Mouse (Mus musculus) right cerebral cortex, postnatal 14 days (tissue): ENCODE data around the gene Rnf182.

Experiments
- DNase-seq: peaks from one replicate; pipeline ENCODE4 v3.0.0; 2022

Gene Rnf182

DNA sequence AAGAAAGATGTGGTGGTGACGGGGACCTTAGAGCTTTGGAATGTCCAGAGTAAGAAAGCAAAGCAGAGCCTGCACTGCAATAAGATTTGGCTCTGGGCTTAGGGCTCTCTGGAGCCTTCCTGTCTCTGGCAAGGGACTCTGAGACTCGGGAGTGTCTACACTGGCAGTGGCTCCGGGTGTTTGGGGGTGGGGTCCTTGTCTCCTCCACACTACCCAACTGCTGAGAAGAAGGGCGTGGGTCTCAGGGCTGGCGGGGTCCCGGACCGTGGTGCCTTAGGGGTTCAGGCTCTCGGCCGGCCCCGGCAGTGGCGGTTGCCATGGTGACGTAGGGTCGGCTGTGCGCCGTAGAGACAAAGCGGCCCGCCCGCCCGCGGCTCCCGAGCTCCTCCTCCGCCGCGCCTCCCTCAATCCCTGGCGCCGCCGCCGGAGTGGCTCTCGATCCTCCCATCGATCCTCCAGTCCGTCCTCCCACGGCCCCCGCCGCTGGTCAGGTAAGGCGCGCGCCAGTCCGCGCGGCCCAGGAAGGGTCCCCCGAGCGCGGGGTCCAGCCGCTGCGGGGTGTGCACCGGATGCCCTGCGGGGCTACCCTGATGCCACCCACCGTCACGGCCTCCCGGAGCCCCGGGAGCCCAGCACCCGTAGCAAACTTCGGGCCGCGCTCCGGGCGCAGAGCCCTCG lies at the start of gene Rnf182:
Rnf182 (plus strand) TSS at position 134 of the 678 bp plus-strand sequence.
- DNase-seq, result peak; percentile 81

DNA sequence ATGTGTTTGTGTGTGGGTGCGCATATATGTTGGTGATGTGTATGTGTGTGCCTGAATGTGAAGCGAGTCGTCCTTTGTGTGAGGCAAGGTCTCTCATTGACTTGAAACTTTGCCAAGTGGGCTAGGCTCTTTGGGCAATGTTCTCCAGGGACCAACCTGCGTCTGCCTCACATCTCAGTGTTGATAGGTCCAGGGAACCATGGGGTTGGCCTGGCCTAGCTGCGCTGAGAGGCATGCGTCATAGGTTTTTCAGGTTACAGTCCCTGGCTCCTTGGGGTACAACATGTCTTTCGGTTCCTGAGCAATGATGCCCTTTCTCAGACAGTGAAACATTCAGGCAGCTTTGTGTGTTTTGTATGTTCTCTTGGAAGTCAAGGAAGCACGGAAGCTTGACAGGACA lies 49.3 kb upstream of the Rnf182 start:
- no peak for DNase-seq

- DNase-seq, result peak; percentile 30
Measured at GRCm38 (mm10) chr13:43567141-43567891, 48.2 kb upstream of the Rnf182 start.

DNA sequence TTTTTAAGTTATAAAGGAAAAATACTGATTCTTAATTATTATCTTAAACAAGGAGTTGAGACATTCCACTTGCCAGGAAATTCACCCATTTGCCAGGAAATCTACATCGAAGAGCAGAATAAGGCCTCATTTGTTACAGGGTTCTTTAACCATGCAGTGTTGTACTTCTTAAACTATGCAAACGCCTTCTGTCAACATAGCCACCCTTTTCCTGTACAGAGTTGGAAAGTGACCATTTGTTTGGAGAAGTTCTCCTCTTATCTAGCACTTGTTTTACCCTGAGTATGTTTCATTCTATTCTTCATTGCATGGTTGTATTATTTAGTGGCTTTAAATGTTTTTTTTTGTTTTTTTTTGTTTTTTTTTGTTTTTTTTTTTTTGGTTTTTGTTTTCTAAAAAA lies 41.5 kb upstream of the Rnf182 start:
- DNase-seq, result no peak

GRCm38 (mm10) chr13:43575431-43575830 lies 40.1 kb upstream of the Rnf182 start:
- DNase-seq, result no peak

- DNase-seq, result peak; percentile 29
Measured at GRCm38 (mm10) chr13:43577254-43577653, 38.3 kb upstream of the Rnf182 start.

- no peak for DNase-seq
Measured at GRCm38 (mm10) chr13:43577766-43578165, 37.7 kb upstream of the Rnf182 start.

- peak; percentile 61 for DNase-seq
Measured at GRCm38 (mm10) chr13:43579740-43580139, 35.8 kb upstream of the Rnf182 start.

DNA sequence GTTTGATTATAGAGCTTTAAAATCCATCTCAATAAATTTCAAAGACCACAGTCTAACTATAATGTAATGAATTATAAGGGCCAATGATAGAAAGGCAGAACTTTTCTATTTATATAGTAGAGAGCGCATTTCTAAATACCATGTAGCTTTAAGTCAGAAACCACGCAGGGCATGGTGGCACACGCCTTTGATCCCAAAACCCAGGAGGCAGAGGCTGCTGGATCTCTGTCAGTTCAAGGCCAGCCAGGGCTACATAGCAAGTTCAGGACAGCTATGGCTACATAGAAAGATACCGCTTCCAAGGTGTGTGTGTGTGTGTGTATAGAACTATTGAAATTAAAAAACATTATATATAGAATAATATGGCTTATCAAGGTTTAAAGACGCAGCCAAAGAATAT lies 34.8 kb upstream of the Rnf182 start:
- DNase-seq, result no peak

GRCm38 (mm10) chr13:43582961-43583360 lies 32.5 kb upstream of the Rnf182 start:
- no peak for DNase-seq

DNA sequence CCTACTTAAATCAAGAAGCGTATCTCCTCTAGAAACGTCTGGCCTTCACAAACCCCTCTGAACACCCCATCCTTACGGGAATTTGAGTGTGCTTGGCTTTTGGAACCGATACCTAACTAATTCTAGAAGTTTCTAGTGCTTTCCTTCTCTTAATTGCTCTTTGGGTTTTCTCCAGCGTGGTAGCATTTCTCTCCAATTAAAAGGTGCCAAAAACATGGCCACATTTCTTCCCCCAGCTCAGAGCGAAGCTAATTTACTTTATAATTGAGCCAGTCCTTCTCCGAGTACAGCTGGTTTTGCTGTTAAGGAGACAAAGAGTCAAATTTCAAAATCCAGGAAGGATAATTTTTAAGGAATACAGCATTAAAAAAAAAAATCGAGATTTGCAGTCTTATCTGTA lies 32.0 kb upstream of the Rnf182 start:
- DNase-seq, result no peak

- no peak for DNase-seq
Measured at GRCm38 (mm10) chr13:43585335-43585734, 30.2 kb upstream of the Rnf182 start.

DNA sequence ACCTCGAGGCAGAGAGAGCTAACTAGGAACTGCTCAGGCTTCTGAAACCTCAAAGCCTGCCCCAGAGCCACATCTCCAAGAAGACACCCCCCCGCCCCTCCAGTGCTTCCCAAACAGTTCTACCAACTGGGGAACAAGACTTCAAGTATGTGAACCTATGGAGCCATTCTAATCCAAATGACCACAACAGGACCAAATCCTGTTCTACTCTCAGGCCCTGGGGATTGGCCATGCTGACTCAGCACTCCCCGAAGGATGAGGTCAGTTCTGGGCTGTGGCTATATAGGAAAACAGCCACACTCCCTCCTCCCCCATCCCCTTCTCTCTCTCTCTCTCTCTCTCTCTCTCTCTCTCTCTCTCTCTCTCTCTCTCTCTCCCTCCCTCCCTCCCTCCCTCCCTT lies 28.5 kb upstream of the Rnf182 start:
- no peak for DNase-seq

GRCm38 (mm10) chr13:43587844-43588840 lies 27.4 kb upstream of the Rnf182 start:
- no peak for DNase-seq

GRCm38 (mm10) chr13:43591828-43592680 lies 23.5 kb upstream of the Rnf182 start:
- no peak for DNase-seq

DNA sequence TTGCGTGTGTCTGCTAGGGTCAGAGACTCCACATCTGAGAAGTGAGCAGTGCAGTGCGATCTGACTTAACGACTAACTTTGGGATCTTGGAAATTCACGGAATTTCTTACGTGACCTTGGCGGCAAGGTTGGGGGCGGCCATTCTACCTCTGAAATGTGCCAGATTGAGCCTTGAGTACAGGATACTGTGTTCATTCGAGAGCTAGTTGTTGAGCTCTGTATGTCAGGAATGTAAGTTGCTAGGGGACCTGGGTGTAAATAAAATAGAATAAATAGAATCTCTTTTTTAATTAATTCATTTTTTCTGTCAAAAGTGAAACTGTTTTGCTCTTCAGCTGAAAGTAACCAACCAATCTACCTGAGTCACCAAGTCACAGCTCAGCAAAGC lies 22.8 kb upstream of the Rnf182 start:
- no peak for DNase-seq

DNA sequence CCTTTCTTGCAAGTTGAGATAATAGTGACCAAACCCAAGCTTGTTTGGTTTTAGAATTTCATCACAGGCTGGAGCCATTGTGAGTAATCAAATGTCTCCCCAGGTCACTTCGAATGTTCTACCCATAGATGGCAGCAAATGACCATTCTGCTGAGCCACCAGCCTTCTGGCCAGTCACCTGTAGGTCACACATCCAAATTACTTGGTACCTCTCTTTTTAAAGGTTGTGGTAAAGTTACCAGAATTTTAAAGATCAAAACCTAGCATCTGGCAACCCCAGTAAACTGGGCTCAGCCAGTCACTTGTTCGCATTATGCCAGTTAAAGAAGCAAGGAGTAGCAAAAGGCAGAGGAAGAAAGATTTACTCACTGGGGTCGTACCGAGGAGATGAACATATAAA lies 19.6 kb upstream of the Rnf182 start:
- DNase-seq, result no peak

GRCm38 (mm10) chr13:43600967-43601366 lies 14.5 kb upstream of the Rnf182 start:
- no peak for DNase-seq

- DNase-seq, result no peak
Measured at GRCm38 (mm10) chr13:43602440-43602839, 13.1 kb upstream of the Rnf182 start.

DNA sequence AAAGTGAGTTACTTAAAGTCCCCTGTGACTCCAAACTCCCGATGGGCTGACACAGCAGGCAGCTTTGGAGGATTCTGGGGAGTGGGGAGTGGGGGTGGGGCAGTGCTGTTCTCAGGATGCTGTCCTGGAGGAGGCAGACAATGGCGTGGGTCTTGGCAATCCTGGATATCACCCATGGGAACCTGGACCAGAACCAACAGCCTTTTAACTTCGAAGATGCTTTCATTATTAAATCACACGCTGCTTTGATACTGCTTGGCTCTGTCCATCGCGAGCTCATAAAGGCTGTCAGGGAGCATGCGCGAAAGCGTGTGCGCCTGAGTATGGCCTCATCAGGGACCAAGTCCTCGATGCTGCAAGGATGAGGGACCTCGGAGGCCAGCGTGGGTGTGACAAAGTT lies 12.5 kb upstream of the Rnf182 start:
- DNase-seq, result no peak

DNA sequence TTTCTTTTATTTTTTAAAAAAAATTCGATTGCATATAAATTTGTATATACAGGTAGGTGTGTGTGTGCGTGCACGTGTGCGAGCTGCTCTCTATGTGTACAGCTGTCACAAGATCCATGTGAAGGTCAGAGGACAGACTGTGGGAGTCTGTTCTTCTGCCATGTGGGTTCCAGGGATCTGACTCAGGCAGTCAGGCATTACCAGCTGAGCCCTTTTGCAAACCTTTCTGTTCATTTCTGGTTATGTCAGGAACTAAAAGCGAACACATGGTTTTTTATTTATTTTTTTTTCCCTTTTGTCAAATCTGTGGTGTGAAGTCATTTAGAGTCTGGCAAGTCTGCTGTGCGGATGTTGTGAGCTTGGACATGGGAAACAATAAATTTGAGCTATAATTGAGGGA lies 6.7 kb upstream of the Rnf182 start:
- DNase-seq, result no peak

DNA sequence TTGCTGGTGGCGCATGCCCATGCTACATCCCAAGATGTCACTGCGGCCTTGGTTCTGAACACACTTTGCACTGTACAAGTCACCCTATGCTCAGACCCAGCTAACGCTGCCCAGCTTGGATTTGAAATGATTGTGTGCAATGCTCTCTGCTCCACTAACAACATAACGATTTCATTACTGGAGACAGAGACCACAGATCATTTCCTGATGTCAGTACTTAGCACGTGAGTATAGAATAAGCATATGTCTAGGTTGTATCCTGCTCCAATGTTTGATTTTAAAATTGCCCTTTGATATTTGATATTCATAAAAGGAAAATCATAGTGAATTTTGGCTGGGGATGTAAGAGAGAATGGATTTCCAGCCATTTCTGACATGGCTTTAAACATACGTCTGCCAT lies 3.5 kb upstream of the Rnf182 start:
- no peak for DNase-seq
